Mouse (Mus musculus): ENCODE measurements around the gene Rps15a.

DNA sequence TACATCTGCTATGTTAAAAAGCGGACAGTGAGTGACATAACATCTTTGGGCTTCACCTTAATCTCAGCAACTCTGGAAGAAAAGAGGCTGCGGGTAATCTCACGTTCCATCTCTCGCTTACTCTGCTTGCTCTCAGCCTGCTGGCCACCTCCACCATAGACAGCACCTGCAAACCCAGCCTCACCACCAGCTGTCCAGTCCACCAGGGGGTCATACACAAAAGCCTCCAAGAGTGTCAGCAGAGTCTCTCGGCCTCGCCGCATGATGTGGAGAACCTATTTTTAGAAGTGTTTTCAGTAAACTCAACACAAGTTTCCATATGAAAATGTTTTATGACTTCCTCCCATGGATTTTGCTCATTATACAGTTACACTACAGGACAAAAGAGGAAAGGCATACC, 40.5 kb upstream of the Rps15a start:
- TF ChIP-seq CTCF (IDR thresholded peaks at IDR 0.05; ENCODE audit: control insufficient read depth, insufficient read depth, low read length) (no peak), POLR2A (IDR thresholded peaks at IDR 0.05; ENCODE audit: borderline replicate concordance, control insufficient read depth, low read depth, low read length) (no peak)
